Mouse (Mus musculus): ENCODE data around the gene Dnah14. TPM values are rescaled to one million over a fixed set of nuclear protein-coding genes. Genes with fewer than 3 reads are reported as not detected.

Dnah14 gene
- total and polyA plus RNA-seq, 3 experiments: 0.03 to 0.98 (median 0.74) TPM

- H3K4me1 ChIP-seq (ENCODE audit: control insufficient read depth in 1 of 2, insufficient read depth in 2 of 2): no peaks in the 10 kb centered on the region
- H3K27me3 ChIP-seq (replicated peaks): no peaks in the 10 kb centered on the region
- in situ Hi-C loops (cut with MboI; ENCODE audit: low pct_ligation_motif_present, low pct_unique_long_range_greater_than_20kb, low sequenced_read_pairs): no loop called here
- no peak for DNase-seq (ENCODE audit: extremely low read depth)
- no peak overlapping the region for H3K27ac ChIP-seq (ENCODE audit: insufficient read depth, low read depth)
- no peaks in the 10 kb centered on the region for H3K79me2 ChIP-seq (replicated peaks; ENCODE audit: control insufficient read depth, extremely low read depth, insufficient read depth, poor library complexity, severe bottlenecking)
- no peaks in the 10 kb centered on the region for H3K36me3 ChIP-seq (replicated peaks in 1 of 2; ENCODE audit: control insufficient read depth in 1 of 2, insufficient read depth in 1 of 2, low read length in 1 of 2)
- no peak for TF ChIP-seq USF1 (IDR thresholded peaks at IDR 0.05; ENCODE audit: low read depth, low read length)
- no peak for TF ChIP-seq ETS1 (conservative IDR thresholded peaks at IDR 0.05; ENCODE audit: low read depth, low read length)
- no peak for TF ChIP-seq IRF4 (IDR thresholded peaks at IDR 0.05; ENCODE audit: low read depth, low read length)
- TF ChIP-seq USF2 (conservative IDR thresholded peaks at IDR 0.05; ENCODE audit: low read depth, low read length): no peak
- no peak for TF ChIP-seq JUN (IDR thresholded peaks at IDR 0.05; ENCODE audit: insufficient read depth, low read depth, low read length)
- no peak for TF ChIP-seq ZMIZ1 (IDR thresholded peaks at IDR 0.05; ENCODE audit: low read depth, low read length)
- TF ChIP-seq CHD1 (IDR thresholded peaks at IDR 0.05; ENCODE audit: low read depth, low read length): no peak
- no peak for TF ChIP-seq RAD21 (IDR thresholded peaks at IDR 0.05; ENCODE audit: low read depth, low read length)
- no peak for TF ChIP-seq MEF2A (IDR thresholded peaks at IDR 0.05; ENCODE audit: borderline replicate concordance, low read depth, low read length)
- TF ChIP-seq KAT2A (IDR thresholded peaks at IDR 0.05; ENCODE audit: insufficient replicate concordance, low read length): no peak
- TF ChIP-seq ELF1 (IDR thresholded peaks at IDR 0.05; ENCODE audit: low read depth, low read length): no peak
- TF ChIP-seq GABPA (IDR thresholded peaks at IDR 0.05; ENCODE audit: insufficient replicate concordance, low read depth, low read length): no peak
- dilution Hi-C loops (cut with MboI; ENCODE audit: extremely low pct_ligation_motif_present, extremely low pct_unique_long_range_greater_than_20kb, low sequenced_read_pairs): no loop called here
- H3K9ac ChIP-seq (ENCODE audit: insufficient read depth, low read depth): no peak overlapping the region
- no peaks in the 10 kb centered on the region for H3K9me3 ChIP-seq (replicated peaks; ENCODE audit: low read length)
- H3K4me2 ChIP-seq (ENCODE audit: insufficient read depth, low read depth, poor library complexity, severe bottlenecking): no peak overlapping the region
- H3K4me3 ChIP-seq (replicated peaks in 1 of 3; ENCODE audit: low read depth in 2 of 3, low read length in 2 of 3, poor library complexity in 1 of 3): no peak overlapping the region
These were observed 80.1 kb downstream of the Dnah14 start for GRCm38 (mm10) chr1:181656421-181656820.

- Histone ChIP-seq H3K4me2 (ENCODE audit: insufficient read depth, low read depth, poor library complexity, severe bottlenecking) (no peak overlapping the region), H3K4me3 (replicated peaks in 1 of 3; ENCODE audit: low read depth in 2 of 3, low read length in 2 of 3, poor library complexity in 1 of 3) (no peak overlapping the region), H3K9me3 (replicated peaks; ENCODE audit: low read length) (no peaks in the 10 kb centered on the region), H3K36me3 (replicated peaks in 1 of 2; ENCODE audit: control insufficient read depth in 1 of 2, insufficient read depth in 1 of 2, low read length in 1 of 2) (no peaks in the 10 kb centered on the region), H3K9ac (ENCODE audit: insufficient read depth, low read depth) (no peak overlapping the region), H3K27me3 (replicated peaks) (peaks cover 3% of the 10 kb centered on the region), H3K27ac (ENCODE audit: insufficient read depth, low read depth) (no peak overlapping the region), H3K4me1 (ENCODE audit: control insufficient read depth in 1 of 2, insufficient read depth in 2 of 2) (no peaks in the 10 kb centered on the region), H3K79me2 (replicated peaks; ENCODE audit: control insufficient read depth, extremely low read depth, insufficient read depth, poor library complexity, severe bottlenecking) (no peaks in the 10 kb centered on the region)
- dilution Hi-C loops (cut with MboI; ENCODE audit: extremely low pct_ligation_motif_present, extremely low pct_unique_long_range_greater_than_20kb, low sequenced_read_pairs) (no loop called here), in situ Hi-C loops (cut with MboI; ENCODE audit: low pct_ligation_motif_present, low pct_unique_long_range_greater_than_20kb, low sequenced_read_pairs) (no loop called here)
- DNase-seq (ENCODE audit: extremely low read depth): no peak
- TF ChIP-seq PAX5 (IDR thresholded peaks at IDR 0.05; ENCODE audit: low read length): no peak
- no peak for TF ChIP-seq JUN (IDR thresholded peaks at IDR 0.05; ENCODE audit: insufficient read depth, low read depth, low read length)
These were observed 90.4 kb downstream of the Dnah14 start for GRCm38 (mm10) chr1:181666801-181667200.

All from CH12.LX (cell line).